Mouse (Mus musculus) lung, embryonic 14.5 days (tissue): ENCODE results near the gene Fabp3. TPM values are rescaled to one million over a fixed set of nuclear protein-coding genes. Genes with fewer than 3 reads are reported as not detected.

Source experiments
- ATAC-seq: fragments of 200-750 bp; cut with Nextera tagmentation; 2 replicates; pipeline ENCODE4 v1.8.0; 2017; ENCODE audit warnings: mild to moderate bottlenecking, moderate TSS enrichment, moderate library complexity; ENCODE audit not compliant: insufficient read depth
- DNase-seq: peaks from one replicate; pipeline ENCODE4 v3.0.0-alpha.2; 2015
- H3K27ac ChIP-seq: fragments of 300-500 bp; sonication (generic); 2 replicates; pipeline ENCODE4 v1.5.1; 2014; ENCODE audit warnings: low read depth, mild to moderate bottlenecking, moderate library complexity
- H3K27me3 ChIP-seq: fragments of 300-500 bp; sonication (generic); 2 replicates; pipeline ENCODE4 v1.6.1; 2014; ENCODE audit warnings: low read length, control low read depth; ENCODE audit not compliant: insufficient read depth
- H3K36me3 ChIP-seq: fragments of 300-500 bp; sonication (generic); 2 replicates; pipeline ENCODE4 v1.6.1; 2014; ENCODE audit warnings: control low read depth; ENCODE audit not compliant: insufficient read depth
- H3K4me1 ChIP-seq: fragments of 300-500 bp; sonication (generic); 2 replicates; pipeline ENCODE4 v1.6.1; 2014; ENCODE audit warnings: antibody characterized with exemption, control low read depth; ENCODE audit not compliant: insufficient read depth
- H3K4me2 ChIP-seq: fragments of 300-500 bp; sonication (generic); 2 replicates; pipeline ENCODE4 v1.6.1; 2014; ENCODE audit warnings: mild to moderate bottlenecking
- H3K4me3 ChIP-seq: fragments of 300-500 bp; sonication (generic); 2 replicates; pipeline ENCODE4 v1.5.1; 2014; ENCODE audit warnings: low read depth, low read length
- H3K9ac ChIP-seq: fragments of 300-500 bp; sonication (generic); 2 replicates; pipeline ENCODE4 v1.6.1; 2014
- H3K9me3 ChIP-seq: fragments of 300-500 bp; sonication (generic); 2 replicates; pipeline ENCODE4 v1.6.1; 2016; ENCODE audit warnings: low read depth, low read length, control low read depth
- CTCF ChIP-seq: IDR thresholded peaks from 2 replicates; pipeline ENCODE4 v1.5.1; 2016; ENCODE audit warnings: antibody characterized with exemption, low read depth
- WGBS: fragments of 180-500 bp; shearing (Covaris S2); extraction: QIAGEN DNeasy Blood & Tissue Kit; methylation state at CpG from one replicate; pipeline ENCODE4 v1.1.7; 2014; 5-methylcytosine and 5-hydroxymethylcytosine counted together
- polyA plus RNA-seq: library from polyadenylated mRNA; unstranded; fragments of >200 nt; fragmentation: Nextera tagmentation; extraction: Ambion mirVana; gene quantifications from 2 replicates; pipeline ENCODE4 v1.2.1, GENCODE M21; 2014

The Fabp3 gene
- polyA plus RNA-seq, 1 experiment from 2014 or later: 4.7 TPM

- no peaks in the 10 kb centered on the region for H3K4me1 ChIP-seq
- no peak for ATAC-seq
- no peak overlapping the region for H3K4me3 ChIP-seq
- H3K27ac ChIP-seq: no peak overlapping the region
- H3K9ac ChIP-seq: no peak overlapping the region
- WGBS: 26% methylated on average over 3 of the region's 3 CpGs
- no peak for TF ChIP-seq CTCF
- H3K36me3 ChIP-seq: no peaks in the 10 kb centered on the region
- H3K9me3 ChIP-seq: no peaks in the 10 kb centered on the region
- DNase-seq: no peak
- no peak overlapping the region for H3K4me2 ChIP-seq
- peaks cover 32% of the 10 kb centered on the region for H3K27me3 ChIP-seq
Measured at GRCm38 (mm10) chr4:130304746-130305145, 3.6 kb upstream of the Fabp3 start.

GRCm38 (mm10) chr4:130306796-130307630 is 1.4 kb upstream of the Fabp3 start:
- DNase-seq: no peak
- H3K27ac ChIP-seq: no peak overlapping the region

GRCm38 (mm10) chr4:130307851-130308230 is 554 bp upstream of the Fabp3 start:
- H3K4me3 ChIP-seq: peak overlapping the region; percentile 44
- H3K9me3 ChIP-seq: no peaks in the 10 kb centered on the region
- peak overlapping the region; percentile 93 for H3K4me2 ChIP-seq
- TF ChIP-seq CTCF: peak; percentile 22
- ATAC-seq (peak; percentile 35; the same call in 1 of the 2 replicates), DNase-seq (peak; percentile 75)
- H3K4me1 ChIP-seq: no peaks in the 10 kb centered on the region
- H3K27ac ChIP-seq: no peak overlapping the region; the same call in 1 of the 2 replicates
- under 1% methylated on average over 23 of the region's 23 CpGs for WGBS
- H3K9ac ChIP-seq: peak overlapping the region; percentile 20; the same call in 1 of the 2 replicates
- H3K36me3 ChIP-seq: no peaks in the 10 kb centered on the region
- H3K27me3 ChIP-seq: peaks cover 42% of the 10 kb centered on the region

More at GRCm38 (mm10) chr4:130306796-130307630, 1.4 kb upstream of the Fabp3 start:
- H3K36me3 ChIP-seq: no peaks in the 10 kb centered on the region
- no peak for TF ChIP-seq CTCF
- no peak overlapping the region for H3K9ac ChIP-seq
- H3K27me3 ChIP-seq: peaks cover 42% of the 10 kb centered on the region
- no peaks in the 10 kb centered on the region for H3K9me3 ChIP-seq
- H3K4me2 ChIP-seq: peak overlapping the region; percentile 93; the same call in 1 of the 2 replicates
- no peak for ATAC-seq
- no peak overlapping the region for H3K4me3 ChIP-seq
- no peaks in the 10 kb centered on the region for H3K4me1 ChIP-seq
- 71% methylated on average over 10 of the region's 10 CpGs for WGBS

DNA sequence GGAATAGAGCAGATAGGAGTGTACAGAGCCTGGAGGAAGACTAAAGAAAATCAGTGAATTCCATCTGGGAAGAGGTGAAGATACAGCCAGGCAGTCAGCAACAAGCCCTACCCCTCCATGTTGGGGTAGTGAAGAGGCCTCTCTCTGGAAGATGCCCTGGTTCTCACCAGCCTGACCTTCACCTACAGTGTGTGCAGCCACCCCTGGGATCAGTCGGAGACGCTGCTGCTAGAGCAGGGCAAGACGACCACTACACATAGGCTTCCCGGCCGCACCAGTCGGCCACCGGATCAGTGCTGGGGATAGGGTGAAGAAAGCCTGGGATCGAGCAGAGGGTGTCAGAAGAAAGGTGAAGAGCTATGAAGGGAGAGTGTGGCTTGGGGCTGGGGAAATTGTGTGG is 859 bp downstream of the Fabp3 start:
- WGBS: 45% methylated on average over 8 of the region's 8 CpGs
- Histone ChIP-seq H3K4me1 (no peaks in the 10 kb centered on the region), H3K27me3 (peaks cover 42% of the 10 kb centered on the region)

DNA sequence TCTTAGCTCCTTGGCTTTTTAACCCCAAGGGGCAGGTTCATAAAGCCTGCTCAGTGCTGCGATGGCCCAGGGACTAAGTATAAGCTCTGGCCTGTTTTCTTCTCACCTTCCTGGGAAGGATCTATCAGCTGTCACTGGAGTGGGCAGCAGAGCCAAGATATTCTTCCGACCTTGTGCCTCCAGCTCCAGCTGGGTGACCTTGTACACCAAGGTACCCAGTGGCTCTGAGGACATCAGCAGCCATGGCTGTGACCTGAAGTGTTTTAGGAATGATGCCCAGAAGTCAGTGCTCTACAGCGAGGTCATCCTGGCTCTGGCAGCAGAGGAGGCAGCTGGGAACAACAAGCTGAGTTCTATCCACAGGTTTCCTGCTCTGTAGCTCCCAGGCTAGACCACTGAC is 4.1 kb downstream of the Fabp3 start:
- Histone ChIP-seq H3K27ac (no peak overlapping the region), H3K9me3 (no peaks in the 10 kb centered on the region), H3K36me3 (peaks cover 19% of the 10 kb centered on the region; the same call in 1 of the 2 replicates), H3K4me2 (no peak overlapping the region), H3K27me3 (peaks cover 32% of the 10 kb centered on the region), H3K4me1 (no peaks in the 10 kb centered on the region), H3K4me3 (no peak overlapping the region), H3K9ac (no peak overlapping the region)
- 78% methylated on average over 3 of the region's 3 CpGs for WGBS
- DNase-seq (no peak), ATAC-seq (no peak)
- TF ChIP-seq CTCF: no peak

More for the DNA sequence above, 859 bp downstream of the Fabp3 start:
- H3K27ac ChIP-seq: no peak overlapping the region
- peak overlapping the region; percentile 93 for H3K4me2 ChIP-seq
- H3K9ac ChIP-seq: peak overlapping the region; percentile 47
- H3K9me3 ChIP-seq: no peaks in the 10 kb centered on the region
- 0 out of 2 replicates have a peak, but pooled peaks cover 2% of the 10 kb centered on the region for H3K36me3 ChIP-seq
- TF ChIP-seq CTCF: no peak
- no peak for ATAC-seq
- DNase-seq: no peak
- H3K4me3 ChIP-seq: peak overlapping the region; percentile 44; the same call in 1 of the 2 replicates

GRCm38 (mm10) chr4:130313552-130313951 is 5.2 kb downstream of the Fabp3 start:
- no peak overlapping the region for H3K4me3 ChIP-seq
- no peak for ATAC-seq
- no peak for TF ChIP-seq CTCF
- H3K4me2 ChIP-seq: no peak overlapping the region
- H3K9me3 ChIP-seq: no peaks in the 10 kb centered on the region
- H3K27me3 ChIP-seq: peaks cover 22% of the 10 kb centered on the region
- no peak overlapping the region for H3K9ac ChIP-seq
- no peak for DNase-seq
- WGBS: 87% methylated on average over 4 of the region's 4 CpGs
- peaks cover 23% of the 10 kb centered on the region; the same call in 1 of the 2 replicates for H3K36me3 ChIP-seq
- no peak overlapping the region for H3K27ac ChIP-seq
- no peaks in the 10 kb centered on the region for H3K4me1 ChIP-seq
